Mouse (Mus musculus) liver, adult 2 months (tissue): Measurements from ENCODE around the gene 9230104L09Rik. TPM values are rescaled to one million over a fixed set of nuclear protein-coding genes. Genes with fewer than 3 reads are reported as not detected.

ENCODE experiments used
- DNase-seq: peaks from one replicate; pipeline ENCODE4 v3.0.0-alpha.2; 2011; ENCODE audit warnings: low read depth, low spot score; ENCODE audit errors: extremely low read depth
- H3K27ac ChIP-seq: fragments of 200-500 bp; replicated peaks from 2 replicates; pipeline ENCODE4 v1.5.1; 2012; ENCODE audit warnings: low read depth, mild to moderate bottlenecking, control low read depth, inconsistent platforms, low read length; ENCODE audit not compliant: insufficient read depth
- H3K27me3 ChIP-seq: fragments of 200-500 bp; 2 replicates; pipeline ENCODE4 v1.6.1; 2012; ENCODE audit warnings: mild to moderate bottlenecking, moderate library complexity, low read length, inconsistent platforms; ENCODE audit not compliant: control insufficient read depth, insufficient read depth
- H3K36me3 ChIP-seq: fragments of 200-500 bp; 2 replicates; pipeline ENCODE4 v1.6.1; 2012; ENCODE audit warnings: low read length, inconsistent platforms; ENCODE audit not compliant: control insufficient read depth, insufficient read depth
- H3K4me1 ChIP-seq: fragments of 200-500 bp; 2 replicates; pipeline ENCODE4 v1.6.1; 2011; ENCODE audit warnings: low read length; ENCODE audit not compliant: control insufficient read depth, insufficient read depth
- H3K4me3 ChIP-seq: fragments of 200-500 bp; 2 replicates; pipeline ENCODE4 v1.5.1; 2011; ENCODE audit warnings: low read depth, mild to moderate bottlenecking, control low read depth, low read length, moderate library complexity; ENCODE audit not compliant: insufficient read depth
- H3K79me2 ChIP-seq: fragments of 200-500 bp; 2 replicates; pipeline ENCODE4 v1.6.1; 2012; ENCODE audit warnings: inconsistent platforms, mild to moderate bottlenecking, low read length, moderate library complexity; ENCODE audit not compliant: control insufficient read depth, insufficient read depth
- H3K9ac ChIP-seq: fragments of 200-500 bp; 2 replicates; pipeline ENCODE4 v1.6.1; 2012; ENCODE audit warnings: low read depth, mild to moderate bottlenecking, control low read depth, inconsistent platforms, low read length
- CTCF ChIP-seq: fragments of 200-500 bp; IDR thresholded peaks from 2 replicates; pipeline ENCODE4 v1.5.1; 2011; ENCODE audit warnings: low read depth, low read length, control low read depth
- POLR2A ChIP-seq: fragments of 200-500 bp; IDR thresholded peaks from 2 replicates; pipeline ENCODE4 v1.6.1; 2011; ENCODE audit warnings: low read length, control low read depth; ENCODE audit not compliant: insufficient read depth; ENCODE audit errors: extremely low read depth
- WGBS: fragments of 180-500 bp; shearing (Covaris S2); methylation state at CpG from one replicate; pipeline ENCODE4 v1.1.7; 2018; 5-methylcytosine and 5-hydroxymethylcytosine counted together
- polyA plus RNA-seq: library from polyadenylated mRNA; depleted of rRNA; stranded (reverse); fragments of >200 nt; gene quantifications from 2 replicates; pipeline ENCODE4 v1.2.3, GENCODE M21; 2012
- total RNA-seq: library from RNA; depleted of rRNA; stranded (reverse); fragments of >200 nt; gene quantifications from 2 replicates; pipeline ENCODE4 v1.2.3, GENCODE M21; 2014

9230104L09Rik gene
- total and polyA plus RNA-seq, 2 experiments = not detected

- Histone ChIP-seq H3K9ac (no peak overlapping the region), H3K27ac (no peak overlapping the region), H3K79me2 (no peaks in the 10 kb centered on the region), H3K27me3 (no peaks in the 10 kb centered on the region), H3K4me1 (peaks cover 4% of the 10 kb centered on the region; the same call in 1 of the 2 replicates), H3K4me3 (no peak overlapping the region), H3K36me3 (no peaks in the 10 kb centered on the region)
- DNase-seq = no peak
- TF ChIP-seq POLR2A (no peak), CTCF (no peak)
- 83% methylated on average over 3 of the region's 3 CpGs for WGBS
These were observed 24.6 kb upstream of the 9230104L09Rik start for GRCm38 (mm10) chr2:148889331-148890010.

GRCm38 (mm10) chr2:148888872-148889271 is 24.0 kb upstream of the 9230104L09Rik start:
- WGBS = 77% methylated on average over 3 of the region's 3 CpGs
- no peaks in the 10 kb centered on the region for H3K27me3 ChIP-seq
- H3K79me2 ChIP-seq = no peaks in the 10 kb centered on the region
- H3K27ac ChIP-seq = no peak overlapping the region
- no peaks in the 10 kb centered on the region for H3K36me3 ChIP-seq
- H3K4me1 ChIP-seq = peaks cover 4% of the 10 kb centered on the region; the same call in 1 of the 2 replicates
- TF ChIP-seq CTCF = no peak
- TF ChIP-seq POLR2A = no peak
- no peak overlapping the region for H3K9ac ChIP-seq
- no peak for DNase-seq
- no peak overlapping the region for H3K4me3 ChIP-seq

- Histone ChIP-seq H3K4me3 (no peak overlapping the region), H3K9ac (no peak overlapping the region), H3K4me1 (no peaks in the 10 kb centered on the region), H3K79me2 (no peaks in the 10 kb centered on the region), H3K36me3 (no peaks in the 10 kb centered on the region), H3K27ac (no peak overlapping the region), H3K27me3 (no peaks in the 10 kb centered on the region)
- DNase-seq = no peak
- TF ChIP-seq POLR2A (no peak), CTCF (no peak)
These were observed 19.9 kb upstream of the 9230104L09Rik start for GRCm38 (mm10) chr2:148884738-148885137.

GRCm38 (mm10) chr2:148879199-148879598 is 14.4 kb upstream of the 9230104L09Rik start:
- DNase-seq = no peak
- Histone ChIP-seq H3K4me3 (no peak overlapping the region), H3K27ac (peak overlapping the region; percentile 22), H3K27me3 (no peaks in the 10 kb centered on the region), H3K4me1 (peaks cover 2% of the 10 kb centered on the region; the same call in 1 of the 2 replicates), H3K9ac (no peak overlapping the region), H3K36me3 (no peaks in the 10 kb centered on the region), H3K79me2 (no peaks in the 10 kb centered on the region)
- TF ChIP-seq CTCF = no peak
- no peak for TF ChIP-seq POLR2A
- WGBS = 78% methylated on average over 1 of the region's 1 CpGs

- 24% methylated on average over 2 of the region's 2 CpGs for WGBS
- no peaks in the 10 kb centered on the region for H3K27me3 ChIP-seq
- peaks cover 5% of the 10 kb centered on the region; the same call in 1 of the 2 replicates for H3K4me1 ChIP-seq
- peak overlapping the region; percentile 45; the same call in 1 of the 2 replicates for H3K27ac ChIP-seq
- no peak for DNase-seq
- H3K9ac ChIP-seq = no peak overlapping the region
- H3K4me3 ChIP-seq = no peak overlapping the region
- no peaks in the 10 kb centered on the region for H3K36me3 ChIP-seq
- H3K79me2 ChIP-seq = no peaks in the 10 kb centered on the region
- TF ChIP-seq CTCF (no peak), POLR2A (no peak)
These were observed 13.8 kb upstream of the 9230104L09Rik start for GRCm38 (mm10) chr2:148878641-148879130.

GRCm38 (mm10) chr2:148877016-148877770 is 12.4 kb upstream of the 9230104L09Rik start:
- H3K27me3 ChIP-seq = no peaks in the 10 kb centered on the region
- WGBS = 25% methylated on average over 3 of the region's 3 CpGs
- peaks cover 7% of the 10 kb centered on the region; the same call in 1 of the 2 replicates for H3K4me1 ChIP-seq
- no peak for TF ChIP-seq POLR2A
- no peak for TF ChIP-seq CTCF
- peak; percentile 40 for DNase-seq
- no peaks in the 10 kb centered on the region for H3K79me2 ChIP-seq
- peaks cover 4% of the 10 kb centered on the region for H3K36me3 ChIP-seq
- no peak overlapping the region for H3K4me3 ChIP-seq
- H3K9ac ChIP-seq = no peak overlapping the region
- peak overlapping the region; percentile 15; the same call in 1 of the 2 replicates for H3K27ac ChIP-seq
